Mouse (Mus musculus) liver, embryonic 16.5 days (tissue): ENCODE results near the gene Kcnk18. TPM values are rescaled to one million over a fixed set of nuclear protein-coding genes. Genes with fewer than 3 reads are reported as not detected.

Experiments used
- ATAC-seq: fragments of 200-750 bp; cut with Nextera tagmentation; 2 replicates; pipeline ENCODE4 v1.8.0; 2017; ENCODE audit warnings: low read depth, mild to moderate bottlenecking, moderate number of reproducible peaks, moderate library complexity
- H3K27ac ChIP-seq: fragments of 300-500 bp; sonication (generic); 2 replicates; pipeline ENCODE4 v1.5.1; 2014; ENCODE audit warnings: mild to moderate bottlenecking, low read length
- H3K27me3 ChIP-seq: fragments of 300-500 bp; sonication (generic); 2 replicates; pipeline ENCODE4 v1.6.1; 2014; ENCODE audit warnings: low read depth, low read length, mixed read lengths; ENCODE audit not compliant: control insufficient read depth, insufficient read depth
- H3K36me3 ChIP-seq: fragments of 300-500 bp; sonication (generic); 2 replicates; pipeline ENCODE4 v1.6.1; 2014; ENCODE audit warnings: mild to moderate bottlenecking; ENCODE audit not compliant: control insufficient read depth, insufficient read depth
- H3K4me1 ChIP-seq: fragments of 300-500 bp; sonication (generic); 2 replicates; pipeline ENCODE4 v1.6.1; 2014; ENCODE audit warnings: low read depth, low read length, mixed read lengths; ENCODE audit not compliant: control insufficient read depth
- H3K4me2 ChIP-seq: fragments of 300-500 bp; sonication (generic); 2 replicates; pipeline ENCODE4 v1.6.1; 2014; ENCODE audit warnings: low read depth, low read length, mixed read lengths
- H3K4me3 ChIP-seq: fragments of 300-500 bp; sonication (generic); 2 replicates; pipeline ENCODE4 v1.5.1; 2014; ENCODE audit warnings: low read depth, mild to moderate bottlenecking, low read length
- H3K9ac ChIP-seq: fragments of 300-500 bp; sonication (generic); 2 replicates; pipeline ENCODE4 v1.6.1; 2014; ENCODE audit warnings: low read depth, low read length
- H3K9me3 ChIP-seq: fragments of 300-500 bp; sonication (generic); replicated peaks from 2 replicates; pipeline ENCODE4 v1.6.1; 2016; ENCODE audit warnings: low read length; ENCODE audit not compliant: control insufficient read depth
- WGBS: fragments of 180-500 bp; shearing (Covaris S2); extraction: QIAGEN DNeasy Blood & Tissue Kit; methylation state at CpG from one replicate; pipeline ENCODE4 v1.1.7; 2014; ENCODE audit not compliant: insufficient replicate concordance; 5-methylcytosine and 5-hydroxymethylcytosine counted together
- polyA plus RNA-seq: library from polyadenylated mRNA; unstranded; fragments of >200 nt; fragmentation: Nextera tagmentation; extraction: Ambion mirVana; gene quantifications from 2 replicates; pipeline ENCODE4 v1.2.1, GENCODE M21; 2015

Kcnk18 gene
- polyA plus RNA-seq, 1 experiment from 2014 or later, result not detected

DNA sequence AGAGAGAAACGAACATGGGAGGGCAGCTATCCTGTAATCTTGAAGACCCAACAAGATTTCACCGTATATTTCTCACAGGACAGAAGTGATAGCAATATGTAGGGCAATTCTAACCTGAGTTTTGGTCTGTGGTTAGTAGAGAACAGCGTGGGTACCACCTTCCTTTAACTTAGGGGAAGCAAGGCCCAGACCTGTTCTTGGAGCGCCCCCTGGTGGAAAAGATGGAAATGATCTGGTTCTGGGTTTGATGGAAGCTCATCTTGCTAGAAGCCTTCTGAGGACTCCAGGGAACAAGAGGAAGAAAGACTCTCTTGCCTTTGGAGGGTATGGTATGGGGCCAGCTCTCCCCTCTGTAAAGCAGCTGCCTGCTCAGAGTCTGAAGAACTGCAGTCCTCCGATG is 10.5 kb upstream of the Kcnk18 start:
- H3K9ac ChIP-seq, result no peak overlapping the region
- ATAC-seq, result no peak
- no peak overlapping the region for H3K4me3 ChIP-seq
- H3K4me2 ChIP-seq, result no peak overlapping the region
- no peak overlapping the region for H3K27ac ChIP-seq
- WGBS, result 19% methylated on average over 5 of the region's 5 CpGs
- no peaks in the 10 kb centered on the region for H3K36me3 ChIP-seq
- H3K4me1 ChIP-seq, result no peaks in the 10 kb centered on the region
- H3K27me3 ChIP-seq, result no peaks in the 10 kb centered on the region
- H3K9me3 ChIP-seq, result no peaks in the 10 kb centered on the region

DNA sequence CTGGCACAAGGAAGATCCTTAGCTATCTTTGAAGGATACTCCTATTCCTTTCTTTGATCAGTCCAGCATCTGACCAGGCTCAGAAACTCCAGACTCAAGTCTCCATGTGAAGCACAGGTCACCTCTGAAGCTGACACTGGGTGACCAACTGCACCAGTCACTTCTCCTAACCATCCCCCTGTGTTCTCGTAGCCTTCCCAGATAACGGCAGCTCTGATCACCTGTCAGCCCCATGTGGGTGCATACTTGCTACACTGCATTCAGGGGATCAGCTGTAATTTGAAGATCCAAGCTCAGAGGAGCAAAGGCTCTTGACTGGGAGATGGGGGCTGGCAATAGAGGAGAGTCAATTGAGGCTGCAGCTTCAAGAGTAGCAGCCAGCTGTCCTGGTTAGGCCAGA is 10.0 kb upstream of the Kcnk18 start:
- ATAC-seq, result no peak
- H3K9ac ChIP-seq, result no peak overlapping the region
- no peak overlapping the region for H3K4me2 ChIP-seq
- no peaks in the 10 kb centered on the region for H3K4me1 ChIP-seq
- H3K27me3 ChIP-seq, result no peaks in the 10 kb centered on the region
- WGBS, result 34% methylated on average over 2 of the region's 2 CpGs
- no peaks in the 10 kb centered on the region for H3K9me3 ChIP-seq
- no peak overlapping the region for H3K4me3 ChIP-seq
- no peak overlapping the region for H3K27ac ChIP-seq
- H3K36me3 ChIP-seq, result no peaks in the 10 kb centered on the region

DNA sequence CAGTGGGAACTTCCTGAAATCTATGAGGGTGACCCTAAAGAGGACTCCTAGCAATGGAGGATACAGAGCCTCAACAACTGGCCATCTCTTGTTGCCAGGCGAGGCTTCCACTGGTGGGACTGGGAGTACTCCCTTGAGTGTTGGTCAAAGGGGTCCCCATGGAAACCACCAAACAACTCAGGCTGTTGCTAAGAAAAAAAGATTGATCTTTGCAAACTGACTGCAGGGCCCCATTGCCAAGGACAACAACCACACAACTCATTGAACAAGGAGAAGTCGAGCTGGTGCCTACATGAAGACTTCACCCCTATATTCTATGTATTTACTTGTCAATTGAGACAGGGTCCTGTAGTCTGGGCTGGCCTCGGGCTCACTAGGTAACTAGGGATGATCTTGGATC is 2.1 kb upstream of the Kcnk18 start:
- Histone ChIP-seq H3K36me3 (no peaks in the 10 kb centered on the region), H3K27me3 (no peaks in the 10 kb centered on the region), H3K9ac (no peak overlapping the region), H3K4me3 (no peak overlapping the region), H3K4me2 (no peak overlapping the region), H3K9me3 (no peaks in the 10 kb centered on the region), H3K27ac (no peak overlapping the region), H3K4me1 (no peaks in the 10 kb centered on the region)
- ATAC-seq, result no peak
- WGBS, result 48% methylated on average over 3 of the region's 3 CpGs

DNA sequence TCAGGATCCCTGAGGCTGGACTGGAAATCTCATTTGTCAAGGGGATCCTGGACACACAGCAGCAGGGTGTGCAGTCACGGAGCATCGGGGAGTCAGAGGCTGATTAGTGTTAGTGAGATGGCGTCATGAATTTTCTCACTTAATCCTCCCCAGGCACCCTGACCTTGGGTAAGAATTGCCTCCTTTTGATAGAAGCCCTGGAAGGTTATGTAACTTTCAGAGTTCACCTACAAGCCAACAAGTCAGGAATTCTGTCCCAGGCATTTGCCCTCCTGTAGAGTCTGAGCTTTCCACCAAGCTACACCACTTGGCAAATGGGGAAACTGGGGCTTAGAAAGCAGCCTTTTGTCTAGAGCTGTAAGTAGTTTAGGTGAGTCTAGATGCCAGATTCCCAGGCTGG is 2.1 kb downstream of the Kcnk18 start:
- no peaks in the 10 kb centered on the region for H3K4me1 ChIP-seq
- no peak overlapping the region for H3K4me3 ChIP-seq
- no peak overlapping the region for H3K27ac ChIP-seq
- 77% methylated on average over 3 of the region's 3 CpGs for WGBS
- no peak overlapping the region for H3K9ac ChIP-seq
- no peaks in the 10 kb centered on the region for H3K36me3 ChIP-seq
- H3K27me3 ChIP-seq, result no peaks in the 10 kb centered on the region
- H3K9me3 ChIP-seq, result no peaks in the 10 kb centered on the region
- ATAC-seq, result no peak
- H3K4me2 ChIP-seq, result no peak overlapping the region

DNA sequence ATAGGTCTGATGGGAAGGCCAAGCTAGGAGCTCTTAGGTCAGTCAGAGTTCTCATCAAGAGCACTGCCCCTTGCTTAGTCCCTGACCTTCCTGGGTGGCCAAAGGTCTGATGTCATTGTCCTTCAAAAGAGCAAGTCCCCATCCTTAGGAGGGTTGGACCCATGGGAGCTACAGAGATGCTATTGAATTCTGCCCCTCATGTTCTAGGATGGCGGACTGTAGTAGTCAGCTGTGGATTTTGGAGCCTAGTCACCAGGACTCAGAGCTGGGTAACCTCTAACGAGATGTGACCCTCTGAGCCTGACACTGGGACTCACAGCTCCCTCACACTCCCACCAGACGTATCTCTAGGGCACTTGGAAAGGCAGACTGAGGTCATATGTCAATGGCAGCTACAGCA is 9.4 kb downstream of the Kcnk18 start:
- Histone ChIP-seq H3K36me3 (no peaks in the 10 kb centered on the region), H3K4me2 (no peak overlapping the region), H3K4me1 (no peaks in the 10 kb centered on the region), H3K9me3 (no peaks in the 10 kb centered on the region), H3K4me3 (no peak overlapping the region), H3K9ac (no peak overlapping the region), H3K27me3 (no peaks in the 10 kb centered on the region), H3K27ac (no peak overlapping the region)
- no peak for ATAC-seq
- WGBS, result 42% methylated on average over 3 of the region's 3 CpGs

DNA sequence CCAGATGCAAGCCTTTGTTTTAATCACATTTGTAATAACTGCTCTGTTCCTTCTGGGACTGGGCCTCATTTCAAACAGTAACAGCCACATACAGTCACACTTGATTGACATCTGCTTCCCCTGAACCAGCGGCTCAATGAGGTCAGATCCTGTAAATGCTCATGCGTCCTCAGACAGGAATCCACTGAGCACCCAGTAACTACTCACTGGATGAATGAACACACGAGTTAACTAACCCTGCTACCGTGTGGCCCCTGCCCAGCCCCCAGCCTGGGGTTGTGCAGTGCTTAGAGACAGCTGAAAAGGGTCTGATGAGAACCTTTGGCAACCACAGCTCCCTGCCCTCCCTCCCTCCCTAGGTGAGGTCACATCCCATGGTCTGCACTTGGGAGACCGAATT is 13.8 kb downstream of the Kcnk18 start:
- no peak overlapping the region for H3K4me2 ChIP-seq
- H3K4me1 ChIP-seq, result no peaks in the 10 kb centered on the region
- H3K4me3 ChIP-seq, result no peak overlapping the region
- 38% methylated on average over 5 of the region's 5 CpGs for WGBS
- H3K27me3 ChIP-seq, result no peaks in the 10 kb centered on the region
- no peak overlapping the region for H3K27ac ChIP-seq
- no peak overlapping the region for H3K9ac ChIP-seq
- H3K36me3 ChIP-seq, result no peaks in the 10 kb centered on the region
- no peaks in the 10 kb centered on the region for H3K9me3 ChIP-seq
- no peak for ATAC-seq

DNA sequence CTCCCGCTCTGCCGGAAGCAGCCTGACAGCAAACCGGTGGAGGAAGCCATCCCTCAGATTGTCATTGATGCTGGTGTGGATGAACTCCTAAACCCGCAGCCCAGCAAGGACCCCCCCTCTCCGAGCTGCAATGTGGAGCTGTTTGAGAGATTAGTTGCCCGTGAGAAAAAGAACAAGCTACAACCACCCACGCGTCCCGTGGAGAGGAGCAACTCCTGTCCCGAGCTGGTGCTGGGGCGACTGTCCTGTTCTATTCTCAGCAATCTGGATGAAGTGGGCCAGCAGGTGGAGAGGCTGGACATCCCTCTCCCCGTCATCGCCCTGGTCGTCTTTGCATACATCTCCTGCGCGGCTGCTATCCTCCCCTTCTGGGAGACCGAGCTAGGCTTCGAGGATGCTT is 16.0 kb downstream of the Kcnk18 start:
- H3K4me2 ChIP-seq, result no peak overlapping the region
- H3K27ac ChIP-seq, result no peak overlapping the region
- ATAC-seq, result no peak
- 71% methylated on average over 18 of the region's 18 CpGs for WGBS
- no peaks in the 10 kb centered on the region for H3K27me3 ChIP-seq
- no peaks in the 10 kb centered on the region for H3K9me3 ChIP-seq
- no peak overlapping the region for H3K4me3 ChIP-seq
- no peaks in the 10 kb centered on the region for H3K4me1 ChIP-seq
- H3K36me3 ChIP-seq, result no peaks in the 10 kb centered on the region
- H3K9ac ChIP-seq, result no peak overlapping the region

DNA sequence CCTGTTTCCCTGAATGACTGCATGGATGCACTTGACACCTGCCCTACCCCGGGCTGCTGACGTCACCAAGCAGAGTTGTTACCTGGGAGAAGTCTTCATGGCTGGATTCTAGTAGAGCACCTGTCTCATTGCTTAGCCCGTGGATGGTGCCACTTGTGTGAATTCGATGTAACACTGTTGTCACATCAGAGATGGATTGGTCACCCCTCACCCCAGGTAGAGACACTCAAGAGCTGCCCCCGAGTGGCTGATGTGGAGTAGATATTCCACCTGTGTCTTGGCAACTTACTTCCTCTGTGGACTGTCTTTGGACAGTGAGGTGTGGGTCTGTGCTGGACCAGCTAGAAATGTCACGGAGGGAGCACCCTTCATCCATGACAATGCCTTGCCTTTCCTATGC is 17.0 kb downstream of the Kcnk18 start:
- H3K36me3 ChIP-seq, result no peaks in the 10 kb centered on the region
- no peak overlapping the region for H3K4me3 ChIP-seq
- WGBS, result 52% methylated on average over 6 of the region's 6 CpGs
- no peak overlapping the region for H3K9ac ChIP-seq
- no peaks in the 10 kb centered on the region for H3K4me1 ChIP-seq
- H3K27ac ChIP-seq, result no peak overlapping the region
- H3K9me3 ChIP-seq, result no peaks in the 10 kb centered on the region
- no peaks in the 10 kb centered on the region for H3K27me3 ChIP-seq
- no peak for ATAC-seq
- H3K4me2 ChIP-seq, result no peak overlapping the region

DNA sequence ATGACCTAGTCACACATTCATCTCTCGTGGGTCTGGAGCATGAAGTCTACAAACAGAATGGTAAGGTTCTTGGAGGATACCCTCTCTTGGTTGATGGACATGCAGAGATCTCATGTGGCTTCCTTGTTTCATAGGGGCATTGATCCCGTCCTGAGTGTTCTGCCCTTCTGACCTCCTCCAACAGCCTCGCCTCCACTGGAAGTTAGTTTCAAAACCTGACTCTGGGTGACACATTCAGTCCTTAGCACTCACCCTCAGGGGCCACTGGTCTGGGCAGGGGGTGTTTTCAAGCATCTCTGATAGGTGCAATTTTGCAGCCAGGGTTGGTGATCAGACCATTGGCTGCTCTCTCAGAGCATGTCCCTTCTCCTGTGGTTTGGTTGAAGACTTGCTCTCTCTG is 19.6 kb downstream of the Kcnk18 start:
- Histone ChIP-seq H3K27ac (no peak overlapping the region), H3K36me3 (no peaks in the 10 kb centered on the region), H3K9me3 (no peaks in the 10 kb centered on the region), H3K9ac (no peak overlapping the region), H3K27me3 (no peaks in the 10 kb centered on the region), H3K4me1 (no peaks in the 10 kb centered on the region), H3K4me3 (no peak overlapping the region), H3K4me2 (no peak overlapping the region)
- ATAC-seq, result no peak
- WGBS, result 49% methylated on average over 3 of the region's 3 CpGs
